Mouse (Mus musculus): Measurements from ENCODE around the gene Aplp1. TPM values are rescaled to one million over a fixed set of nuclear protein-coding genes. Genes with fewer than 3 reads are reported as not detected.

The Aplp1 gene
- polyA plus RNA-seq, 1 experiment from 2014 or later, result 571 TPM

GRCm38 (mm10) chr7:30421890-30422435 is 23.4 kb downstream of the Aplp1 start:
- peak overlapping the region; percentile 61 for H3K4me3 ChIP-seq
- H3K36me3 ChIP-seq, result peaks cover 15% of the 10 kb centered on the region
- peak overlapping the region; percentile 46 for H3K27ac ChIP-seq (replicated peaks)
- ATAC-seq (ENCODE audit: low read depth), result peak; percentile 94
- H3K27me3 ChIP-seq, result peaks cover 12% of the 10 kb centered on the region; the same call in 1 of the 2 replicates
- H3K9ac ChIP-seq, result peak overlapping the region; percentile 76
- peak overlapping the region; percentile 96 for H3K4me2 ChIP-seq
- WGBS, result under 1% methylated on average over 45 of the region's 45 CpGs
- H3K4me1 ChIP-seq (replicated peaks), result peaks cover 26% of the 10 kb centered on the region
- no peaks in the 10 kb centered on the region for H3K9me3 ChIP-seq

- peak within 1 kb of the TSS; percentile 46 for H3K27ac ChIP-seq (replicated peaks)
- WGBS, result 9% methylated on average over 31 of the region's 31 CpGs
Observed at GRCm38 (mm10) chr7:30421175-30421889, 24.0 kb downstream of the Aplp1 start, which contains the start of gene Nfkbid. TSS of gene Nfkbid (plus strand) at chr7:30421732.

GRCm38 (mm10) chr7:30420673-30421072 is 24.7 kb downstream of the Aplp1 start:
- no peak for ATAC-seq (ENCODE audit: low read depth)
- Histone ChIP-seq H3K4me1 (replicated peaks) (peaks cover 26% of the 10 kb centered on the region), H3K9me3 (no peaks in the 10 kb centered on the region), H3K4me2 (no peak overlapping the region), H3K9ac (no peak overlapping the region), H3K4me3 (no peak overlapping the region), H3K27ac (replicated peaks) (no peak overlapping the region), H3K36me3 (peaks cover 6% of the 10 kb centered on the region), H3K27me3 (peaks cover 12% of the 10 kb centered on the region; the same call in 1 of the 2 replicates)
- 90% methylated on average over 3 of the region's 3 CpGs for WGBS

More at GRCm38 (mm10) chr7:30421175-30421889, 24.0 kb downstream of the Aplp1 start, which contains the start of gene Nfkbid:
- H3K36me3 ChIP-seq, result peaks cover 11% of the 10 kb centered on the region
- H3K4me1 ChIP-seq (replicated peaks), result peaks cover 26% of the 10 kb centered on the region
- peaks cover 12% of the 10 kb centered on the region; the same call in 1 of the 2 replicates for H3K27me3 ChIP-seq
- peak; percentile 25; the same call in 1 of the 2 replicates for ATAC-seq (ENCODE audit: low read depth)
- H3K9ac ChIP-seq, result peak within 1 kb of the TSS; percentile 76
- H3K4me2 ChIP-seq, result peak within 1 kb of the TSS; percentile 96
- H3K4me3 ChIP-seq, result peak within 1 kb of the TSS; percentile 61
- no peaks in the 10 kb centered on the region for H3K9me3 ChIP-seq

- Histone ChIP-seq H3K4me3 (no peak within 1 kb of the TSS), H3K4me1 (replicated peaks) (peaks cover 26% of the 10 kb centered on the region), H3K27me3 (peaks cover 12% of the 10 kb centered on the region; the same call in 1 of the 2 replicates), H3K9me3 (no peaks in the 10 kb centered on the region), H3K36me3 (no peaks in the 10 kb centered on the region), H3K9ac (no peak within 1 kb of the TSS), H3K27ac (replicated peaks) (no peak within 1 kb of the TSS), H3K4me2 (no peak within 1 kb of the TSS)
- WGBS, result 77% methylated on average over 10 of the region's 10 CpGs
- no peak for ATAC-seq (ENCODE audit: low read depth)
Observed at GRCm38 (mm10) chr7:30419561-30420499, 25.5 kb downstream of the Aplp1 start, which contains the start of gene Hcst. TSS of gene Hcst (minus strand) at chr7:30419854.

GRCm38 (mm10) chr7:30417856-30418255 is 27.5 kb downstream of the Aplp1 start:
- no peak overlapping the region for H3K4me3 ChIP-seq
- H3K27ac ChIP-seq (replicated peaks), result no peak overlapping the region
- ATAC-seq (ENCODE audit: low read depth), result no peak
- H3K4me2 ChIP-seq, result no peak overlapping the region
- H3K36me3 ChIP-seq, result no peaks in the 10 kb centered on the region
- H3K9ac ChIP-seq, result no peak overlapping the region
- 80% methylated on average over 9 of the region's 9 CpGs for WGBS
- peaks cover 15% of the 10 kb centered on the region for H3K4me1 ChIP-seq (replicated peaks)
- peaks cover 12% of the 10 kb centered on the region; the same call in 1 of the 2 replicates for H3K27me3 ChIP-seq
- H3K9me3 ChIP-seq, result no peaks in the 10 kb centered on the region

- no peaks in the 10 kb centered on the region for H3K27me3 ChIP-seq
- H3K4me1 ChIP-seq (replicated peaks), result no peaks in the 10 kb centered on the region
- 72% methylated on average over 5 of the region's 5 CpGs for WGBS
- H3K27ac ChIP-seq (replicated peaks), result no peak within 1 kb of the TSS
- no peaks in the 10 kb centered on the region for H3K36me3 ChIP-seq
- no peak within 1 kb of the TSS for H3K9ac ChIP-seq
- no peak within 1 kb of the TSS for H3K4me2 ChIP-seq
- no peak within 1 kb of the TSS for H3K4me3 ChIP-seq
- no peak for ATAC-seq (ENCODE audit: low read depth)
- H3K9me3 ChIP-seq, result no peaks in the 10 kb centered on the region
Observed at GRCm38 (mm10) chr7:30413596-30413995, 31.7 kb downstream of the Aplp1 start, which contains the start of gene Tyrobp. TSS of gene Tyrobp (plus strand) at chr7:30413760.

- H3K4me2 ChIP-seq, result no peak overlapping the region
Observed at GRCm38 (mm10) chr7:30412735-30413147, 32.6 kb downstream of the Aplp1 start.

GRCm38 (mm10) chr7:30411023-30411422 is 34.3 kb downstream of the Aplp1 start:
- WGBS, result 75% methylated on average over 3 of the region's 3 CpGs
- Histone ChIP-seq H3K9me3 (no peaks in the 10 kb centered on the region), H3K27ac (replicated peaks) (no peak overlapping the region), H3K27me3 (0 out of 2 replicates have a peak, but pooled peaks cover 3% of the 10 kb centered on the region), H3K36me3 (no peaks in the 10 kb centered on the region), H3K4me1 (replicated peaks) (no peaks in the 10 kb centered on the region), H3K4me3 (no peak overlapping the region), H3K9ac (no peak overlapping the region), H3K4me2 (no peak overlapping the region)
- no peak for ATAC-seq (ENCODE audit: low read depth)

More at GRCm38 (mm10) chr7:30412735-30413147, 32.6 kb downstream of the Aplp1 start:
- no peak overlapping the region for H3K27ac ChIP-seq (replicated peaks)
- H3K9me3 ChIP-seq, result no peaks in the 10 kb centered on the region
- H3K4me1 ChIP-seq (replicated peaks), result no peaks in the 10 kb centered on the region
- H3K27me3 ChIP-seq, result 0 out of 2 replicates have a peak, but pooled peaks cover 1% of the 10 kb centered on the region
- ATAC-seq (ENCODE audit: low read depth), result no peak
- H3K4me3 ChIP-seq, result no peak overlapping the region
- 54% methylated on average over 4 of the region's 4 CpGs for WGBS
- no peak overlapping the region for H3K9ac ChIP-seq
- H3K36me3 ChIP-seq, result no peaks in the 10 kb centered on the region

GRCm38 (mm10) chr7:30409789-30410188 is 35.5 kb downstream of the Aplp1 start:
- H3K9me3 ChIP-seq, result no peaks in the 10 kb centered on the region
- H3K4me3 ChIP-seq, result no peak overlapping the region
- H3K27me3 ChIP-seq, result 0 out of 2 replicates have a peak, but pooled peaks cover 3% of the 10 kb centered on the region
- H3K27ac ChIP-seq (replicated peaks), result no peak overlapping the region
- no peaks in the 10 kb centered on the region for H3K36me3 ChIP-seq
- no peak overlapping the region for H3K9ac ChIP-seq
- H3K4me2 ChIP-seq, result no peak overlapping the region
- H3K4me1 ChIP-seq (replicated peaks), result no peaks in the 10 kb centered on the region
- no peak for ATAC-seq (ENCODE audit: low read depth)
- WGBS, result 62% methylated on average over 2 of the region's 2 CpGs

- no peaks in the 10 kb centered on the region for H3K4me1 ChIP-seq (replicated peaks)
- no peak for ATAC-seq (ENCODE audit: low read depth)
Observed at GRCm38 (mm10) chr7:30408639-30409038, 36.7 kb downstream of the Aplp1 start.

GRCm38 (mm10) chr7:30402343-30402742 is 43.0 kb downstream of the Aplp1 start:
- H3K4me1 ChIP-seq (replicated peaks), result peaks cover 5% of the 10 kb centered on the region
- no peak overlapping the region for H3K27ac ChIP-seq (replicated peaks)
- H3K4me2 ChIP-seq, result no peak overlapping the region
- H3K4me3 ChIP-seq, result no peak overlapping the region
- no peaks in the 10 kb centered on the region for H3K9me3 ChIP-seq
- 74% methylated on average over 4 of the region's 4 CpGs for WGBS
- H3K36me3 ChIP-seq, result no peaks in the 10 kb centered on the region
- ATAC-seq (ENCODE audit: low read depth), result no peak
- H3K27me3 ChIP-seq, result no peaks in the 10 kb centered on the region
- no peak overlapping the region for H3K9ac ChIP-seq

More at GRCm38 (mm10) chr7:30408639-30409038, 36.7 kb downstream of the Aplp1 start:
- H3K27ac ChIP-seq (replicated peaks), result no peak overlapping the region
- H3K4me2 ChIP-seq, result no peak overlapping the region
- 0 out of 2 replicates have a peak, but pooled peaks cover 3% of the 10 kb centered on the region for H3K27me3 ChIP-seq
- H3K9me3 ChIP-seq, result no peaks in the 10 kb centered on the region
- no peaks in the 10 kb centered on the region for H3K36me3 ChIP-seq
- WGBS, result 82% methylated on average over 3 of the region's 3 CpGs
- H3K9ac ChIP-seq, result no peak overlapping the region
- no peak overlapping the region for H3K4me3 ChIP-seq
